Mouse (Mus musculus): Measurements from ENCODE around the gene Ginm1. TPM values are rescaled to one million over a fixed set of nuclear protein-coding genes. Genes with fewer than 3 reads are reported as not detected.

Ginm1 gene
- polyA plus RNA-seq, 1 experiment from 2014 or later = 77.2 TPM

DNA sequence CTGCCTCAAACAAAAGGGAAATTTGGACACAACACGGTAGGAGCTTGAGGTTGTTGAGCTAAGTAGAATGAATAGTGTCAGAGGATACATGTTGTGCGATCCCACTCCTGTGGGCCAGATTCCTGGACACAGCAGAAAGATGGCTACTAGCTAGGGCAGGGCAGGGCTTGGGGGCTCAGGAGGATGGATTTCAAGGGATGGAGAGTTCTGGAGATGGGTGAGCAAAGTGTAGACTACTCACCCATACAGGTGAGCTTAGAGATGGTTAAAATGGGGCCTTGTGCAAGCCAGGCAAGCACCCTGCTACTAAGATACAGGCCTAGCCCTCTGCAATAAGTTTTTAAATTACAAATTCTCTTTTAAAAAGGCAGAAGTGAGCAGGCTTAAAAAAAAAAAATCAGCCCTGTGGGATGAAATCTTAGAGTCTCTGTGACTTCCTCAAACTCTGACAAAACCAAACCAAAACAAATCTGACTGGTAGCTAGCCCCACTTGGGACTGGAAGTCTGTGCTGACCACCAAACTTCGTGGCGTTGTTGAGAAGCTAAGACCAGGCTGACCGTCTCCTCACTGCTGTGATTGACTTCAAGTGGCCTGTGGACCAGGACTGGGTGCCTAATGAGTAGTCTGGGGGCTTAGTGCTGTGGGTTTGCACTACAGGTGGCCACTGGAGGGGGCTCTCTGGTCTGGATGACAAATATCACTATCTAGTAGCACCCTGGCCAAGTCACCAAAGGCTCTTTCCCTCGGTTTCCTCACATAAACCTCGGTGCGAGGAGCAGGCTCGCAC, 40.9 kb upstream of the Ginm1 start:
- 77% methylated on average over 9 of the region's 9 CpGs for WGBS
- Histone ChIP-seq H3K36me3 (no peaks in the 10 kb centered on the region), H3K4me1 (peaks cover 12% of the 10 kb centered on the region), H3K9me3 (no peaks in the 10 kb centered on the region), H3K4me3 (no peak overlapping the region), H3K9ac (no peak overlapping the region), H3K27ac (replicated peaks) (no peak overlapping the region), H3K4me2 (no peak overlapping the region), H3K27me3 (replicated peaks) (peaks cover 12% of the 10 kb centered on the region; the same call in 1 of the 2 replicates)
- no peak for ATAC-seq (ENCODE audit: extremely low read depth, insufficient number of reproducible peaks, low FRiP score, low TSS enrichment)

DNA sequence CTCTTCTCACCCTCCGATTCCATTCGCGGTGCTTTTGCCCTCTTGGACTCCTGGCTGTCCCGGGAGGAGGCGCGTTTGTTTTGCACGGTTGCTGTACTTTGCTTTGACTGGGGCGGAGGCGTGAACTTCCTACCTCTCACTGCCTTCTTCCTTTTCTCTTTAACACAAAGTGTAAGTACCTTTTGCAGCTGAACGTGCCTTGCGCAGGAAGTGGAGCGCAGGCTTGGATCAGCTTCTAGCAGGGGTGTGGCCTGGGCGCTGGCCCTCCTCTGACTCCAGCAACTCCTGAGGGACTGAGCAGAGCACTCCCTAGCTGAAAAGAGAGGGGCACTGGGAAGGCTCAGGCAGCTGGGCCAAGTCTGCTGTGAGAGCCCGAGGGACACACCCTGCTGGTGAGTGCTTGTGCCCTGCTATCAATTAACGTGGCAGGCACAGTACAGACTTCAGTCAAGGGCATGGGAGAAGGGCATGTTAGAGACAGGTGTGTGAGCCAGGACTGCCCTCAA, 39.6 kb upstream of the Ginm1 start, which contains the start of gene Zc3h12d:
TSS of gene Zc3h12d (plus strand) at position 300 of the 506 bp plus-strand sequence.
- H3K9ac ChIP-seq = peak within 1 kb of the TSS; percentile 67
- H3K4me2 ChIP-seq = peak within 1 kb of the TSS; percentile 71
- 0 out of 2 replicates have a peak, but pooled peaks cover 3% of the 10 kb centered on the region for H3K36me3 ChIP-seq
- H3K9me3 ChIP-seq = no peaks in the 10 kb centered on the region
- peaks cover 12% of the 10 kb centered on the region; the same call in 1 of the 2 replicates for H3K27me3 ChIP-seq (replicated peaks)
- H3K27ac ChIP-seq (replicated peaks) = peak within 1 kb of the TSS; percentile 20; the same call in 1 of the 2 replicates
- WGBS = under 1% methylated on average over 15 of the region's 15 CpGs
- peaks cover 12% of the 10 kb centered on the region for H3K4me1 ChIP-seq
- H3K4me3 ChIP-seq = peak within 1 kb of the TSS; percentile 44
- no peak; the same call in 1 of the 2 replicates for ATAC-seq (ENCODE audit: extremely low read depth, insufficient number of reproducible peaks, low FRiP score, low TSS enrichment)

DNA sequence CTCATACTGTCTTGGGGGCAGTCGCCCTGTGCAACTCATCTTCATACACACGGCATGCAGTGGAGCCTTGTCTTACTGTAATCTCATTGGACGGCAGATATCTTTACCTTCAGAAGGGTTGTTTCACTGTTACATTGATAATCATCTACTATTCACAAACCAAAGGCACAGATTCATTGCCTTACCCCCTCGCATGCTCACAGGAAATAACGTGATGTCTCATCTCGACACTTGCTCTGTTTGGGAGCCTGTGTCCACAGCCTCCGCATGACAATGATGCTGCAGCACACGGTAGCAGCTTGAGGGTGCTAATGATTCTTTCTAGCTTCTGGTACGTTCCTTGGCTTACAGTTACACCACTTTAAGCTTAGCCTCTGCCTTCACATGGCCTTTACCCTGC, 33.5 kb upstream of the Ginm1 start:
- Histone ChIP-seq H3K4me3 (no peak overlapping the region), H3K27ac (replicated peaks) (no peak overlapping the region), H3K27me3 (replicated peaks) (no peaks in the 10 kb centered on the region), H3K9ac (no peak overlapping the region), H3K4me1 (no peaks in the 10 kb centered on the region), H3K36me3 (peaks cover 39% of the 10 kb centered on the region), H3K9me3 (no peaks in the 10 kb centered on the region), H3K4me2 (no peak overlapping the region)
- no peak for ATAC-seq (ENCODE audit: extremely low read depth, insufficient number of reproducible peaks, low FRiP score, low TSS enrichment)
- WGBS = 88% methylated on average over 9 of the region's 9 CpGs

DNA sequence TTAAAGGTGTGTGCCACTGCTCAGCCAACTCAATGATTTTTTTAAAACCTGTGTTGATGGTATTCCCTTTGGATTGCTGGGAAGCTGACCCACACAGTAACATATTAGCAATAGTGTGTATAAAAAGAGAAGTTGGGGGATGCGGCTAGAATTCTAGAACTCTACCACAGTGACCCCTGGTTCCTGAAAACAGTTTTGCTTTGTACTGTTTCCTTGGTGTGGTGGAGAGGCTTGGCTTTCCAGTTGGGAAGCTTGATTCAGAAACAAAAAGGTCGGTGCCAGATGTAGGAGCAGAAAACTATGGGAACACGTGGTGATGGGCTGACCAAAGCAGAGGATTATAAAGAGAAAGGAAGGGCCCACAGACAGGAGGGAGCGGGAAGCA, 32.6 kb upstream of the Ginm1 start:
- no peak overlapping the region for H3K4me2 ChIP-seq
- no peak overlapping the region for H3K27ac ChIP-seq (replicated peaks)
- no peak for ATAC-seq (ENCODE audit: extremely low read depth, insufficient number of reproducible peaks, low FRiP score, low TSS enrichment)
- H3K27me3 ChIP-seq (replicated peaks) = no peaks in the 10 kb centered on the region
- 94% methylated on average over 4 of the region's 4 CpGs for WGBS
- no peak overlapping the region for H3K4me3 ChIP-seq
- no peaks in the 10 kb centered on the region for H3K4me1 ChIP-seq
- no peak overlapping the region for H3K9ac ChIP-seq
- H3K36me3 ChIP-seq = peaks cover 46% of the 10 kb centered on the region
- H3K9me3 ChIP-seq = no peaks in the 10 kb centered on the region

DNA sequence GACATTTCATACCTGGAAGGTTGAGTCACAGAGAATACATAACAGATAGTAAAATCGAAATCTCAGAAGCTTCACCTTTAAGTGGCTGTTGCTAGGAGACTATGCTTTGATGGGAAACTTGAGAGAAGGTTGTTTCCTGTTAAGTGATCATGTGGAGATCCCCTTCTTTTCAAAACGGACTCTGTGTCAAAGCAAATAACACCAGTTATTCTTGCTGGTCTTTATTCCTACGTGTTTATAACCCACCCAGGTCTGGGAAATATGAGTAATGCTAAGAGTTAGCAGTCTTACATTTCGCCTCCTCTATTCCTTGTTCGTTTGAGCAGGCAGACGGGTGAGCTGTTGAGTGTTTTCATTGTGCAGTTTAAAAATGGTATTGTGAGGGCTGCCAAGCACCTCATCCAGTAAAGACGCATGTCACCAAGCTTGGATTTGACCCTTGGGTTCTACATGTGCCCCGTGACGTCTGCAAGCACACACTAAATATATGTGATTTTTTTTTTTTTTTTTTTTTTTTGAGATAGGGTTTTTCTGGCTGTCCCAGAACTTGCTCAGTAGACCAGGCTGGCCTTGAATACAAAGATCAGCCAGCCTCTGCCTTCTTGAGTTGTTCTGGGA, 32.1 kb upstream of the Ginm1 start:
- Histone ChIP-seq H3K4me3 (no peak overlapping the region), H3K9ac (no peak overlapping the region), H3K4me2 (no peak overlapping the region), H3K4me1 (no peaks in the 10 kb centered on the region), H3K27me3 (replicated peaks) (no peaks in the 10 kb centered on the region), H3K9me3 (no peaks in the 10 kb centered on the region), H3K36me3 (peaks cover 51% of the 10 kb centered on the region), H3K27ac (replicated peaks) (no peak overlapping the region)
- WGBS = 82% methylated on average over 9 of the region's 9 CpGs
- no peak for ATAC-seq (ENCODE audit: extremely low read depth, insufficient number of reproducible peaks, low FRiP score, low TSS enrichment)

DNA sequence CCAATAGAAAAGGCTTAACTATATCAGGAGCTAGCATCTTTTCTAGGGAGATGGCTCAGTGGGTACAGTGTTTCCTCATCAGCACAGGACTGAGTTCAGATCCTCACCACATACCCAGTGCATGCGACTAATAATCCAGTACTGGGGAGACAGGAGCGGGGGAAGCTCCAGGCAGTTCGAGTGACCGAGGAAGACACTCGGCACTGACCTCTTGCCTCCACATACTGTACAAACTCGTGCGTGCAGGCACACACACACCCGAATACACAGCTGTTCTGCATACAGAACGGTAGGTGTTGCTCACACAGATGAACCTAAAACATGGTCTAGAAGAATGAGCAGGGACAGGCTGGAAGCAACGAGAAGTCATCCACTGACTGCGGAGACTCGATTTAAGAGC, 29.4 kb upstream of the Ginm1 start:
- Histone ChIP-seq H3K4me1 (peaks cover 4% of the 10 kb centered on the region; the same call in 1 of the 2 replicates), H3K9me3 (no peaks in the 10 kb centered on the region), H3K36me3 (peaks cover 68% of the 10 kb centered on the region), H3K4me2 (no peak overlapping the region), H3K9ac (no peak overlapping the region), H3K27me3 (replicated peaks) (no peaks in the 10 kb centered on the region), H3K27ac (replicated peaks) (no peak overlapping the region), H3K4me3 (no peak overlapping the region)
- ATAC-seq (ENCODE audit: extremely low read depth, insufficient number of reproducible peaks, low FRiP score, low TSS enrichment) = no peak
- 92% methylated on average over 12 of the region's 12 CpGs for WGBS

DNA sequence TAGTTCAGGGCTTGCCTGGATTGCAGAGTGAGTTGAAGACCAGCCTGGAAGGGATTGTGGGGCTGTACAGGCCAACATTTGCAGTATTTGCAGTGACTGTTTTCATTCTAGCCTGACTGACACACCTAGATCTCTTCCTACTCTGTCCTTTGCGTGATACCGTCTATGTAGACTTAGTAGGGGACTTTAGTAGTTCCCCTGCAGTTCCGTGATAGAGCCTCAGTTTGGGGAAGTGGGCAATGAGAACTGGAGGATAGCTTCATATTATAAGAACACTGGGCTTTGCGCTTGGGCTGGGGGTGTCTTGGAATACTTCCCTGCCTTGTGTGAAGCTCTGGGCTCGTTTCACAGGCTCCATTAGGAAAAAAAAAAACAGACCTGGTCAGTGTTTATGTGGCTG, 27.5 kb upstream of the Ginm1 start:
- H3K9me3 ChIP-seq = no peaks in the 10 kb centered on the region
- H3K4me3 ChIP-seq = no peak overlapping the region
- peaks cover 10% of the 10 kb centered on the region; the same call in 1 of the 2 replicates for H3K4me1 ChIP-seq
- H3K4me2 ChIP-seq = no peak overlapping the region
- no peak overlapping the region for H3K9ac ChIP-seq
- WGBS = 86% methylated on average over 5 of the region's 5 CpGs
- peaks cover 78% of the 10 kb centered on the region for H3K36me3 ChIP-seq
- ATAC-seq (ENCODE audit: extremely low read depth, insufficient number of reproducible peaks, low FRiP score, low TSS enrichment) = no peak
- H3K27ac ChIP-seq (replicated peaks) = no peak overlapping the region
- H3K27me3 ChIP-seq (replicated peaks) = no peaks in the 10 kb centered on the region

DNA sequence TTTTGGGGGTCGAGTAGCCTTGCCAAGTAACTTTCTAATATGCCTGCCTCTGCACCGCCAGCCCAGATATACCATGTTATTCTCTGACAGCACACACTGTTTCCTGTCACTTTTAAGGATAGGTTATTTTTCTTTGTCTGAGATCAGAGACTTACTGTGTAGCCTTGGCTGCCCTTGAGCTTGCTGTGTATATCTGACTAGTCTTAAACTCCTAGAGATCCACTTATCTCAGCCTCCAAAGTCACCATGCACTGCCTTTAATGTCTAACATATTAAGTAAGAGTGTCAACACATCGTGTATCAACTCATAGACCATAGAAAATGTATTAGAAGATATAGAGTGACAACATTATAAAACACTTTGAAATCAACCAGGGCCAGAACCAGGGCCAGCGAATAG, 27.0 kb upstream of the Ginm1 start:
- Histone ChIP-seq H3K9me3 (no peaks in the 10 kb centered on the region), H3K4me3 (no peak overlapping the region), H3K27ac (replicated peaks) (no peak overlapping the region), H3K4me1 (peaks cover 10% of the 10 kb centered on the region; the same call in 1 of the 2 replicates), H3K36me3 (peaks cover 79% of the 10 kb centered on the region), H3K27me3 (replicated peaks) (no peaks in the 10 kb centered on the region), H3K4me2 (no peak overlapping the region), H3K9ac (no peak overlapping the region)
- no peak; the same call in 1 of the 2 replicates for ATAC-seq (ENCODE audit: extremely low read depth, insufficient number of reproducible peaks, low FRiP score, low TSS enrichment)
- 71% methylated on average over 4 of the region's 4 CpGs for WGBS

DNA sequence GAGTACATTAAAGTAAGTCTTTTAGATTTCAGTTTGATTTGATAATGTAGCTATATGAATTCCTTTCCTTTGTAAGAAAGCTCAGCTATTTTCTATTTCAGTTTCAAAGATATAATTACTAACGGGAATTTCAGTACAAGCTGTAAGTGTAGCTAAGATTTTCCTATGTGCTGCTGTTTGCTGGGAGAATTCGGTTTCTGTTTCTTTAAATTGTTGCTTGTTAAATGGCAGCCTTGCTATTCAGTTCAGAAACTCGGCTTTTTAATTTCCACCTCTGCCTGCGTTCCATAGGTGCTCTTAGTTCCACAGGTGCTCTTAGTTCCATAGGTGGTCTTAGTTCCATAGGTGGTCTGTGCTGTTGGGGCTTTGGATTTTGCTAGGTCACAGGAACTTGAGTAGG, 26.5 kb upstream of the Ginm1 start:
- ATAC-seq (ENCODE audit: extremely low read depth, insufficient number of reproducible peaks, low FRiP score, low TSS enrichment) = no peak
- WGBS = 90% methylated on average over 4 of the region's 4 CpGs
- Histone ChIP-seq H3K9ac (no peak overlapping the region), H3K4me1 (peaks cover 10% of the 10 kb centered on the region; the same call in 1 of the 2 replicates), H3K27ac (replicated peaks) (no peak overlapping the region), H3K27me3 (replicated peaks) (no peaks in the 10 kb centered on the region), H3K36me3 (peaks cover 82% of the 10 kb centered on the region), H3K4me3 (no peak overlapping the region), H3K4me2 (no peak overlapping the region), H3K9me3 (no peaks in the 10 kb centered on the region)

DNA sequence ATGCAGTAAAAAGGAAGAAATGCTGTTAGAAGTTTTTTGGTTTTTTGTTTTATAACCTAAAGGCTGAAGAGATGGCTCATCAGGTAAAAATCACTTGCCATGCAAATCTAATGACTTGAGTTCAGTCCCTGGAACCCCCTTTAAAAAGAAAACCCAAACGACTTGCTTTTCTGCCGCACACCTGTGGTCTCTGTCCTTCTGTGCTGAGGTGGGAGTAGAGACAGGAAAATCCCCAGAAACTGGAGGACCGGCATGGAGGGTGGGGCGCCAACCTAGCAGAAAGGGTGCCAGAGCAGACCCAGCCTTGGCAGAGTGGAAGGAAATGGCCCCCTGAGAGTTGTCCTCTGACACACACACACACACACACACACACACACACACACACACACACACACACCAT, 26.1 kb upstream of the Ginm1 start:
- Histone ChIP-seq H3K9me3 (no peaks in the 10 kb centered on the region), H3K4me1 (peaks cover 10% of the 10 kb centered on the region; the same call in 1 of the 2 replicates), H3K36me3 (peaks cover 82% of the 10 kb centered on the region), H3K4me2 (no peak overlapping the region), H3K4me3 (no peak overlapping the region), H3K27ac (replicated peaks) (no peak overlapping the region), H3K9ac (no peak overlapping the region), H3K27me3 (replicated peaks) (no peaks in the 10 kb centered on the region)
- WGBS = 93% methylated on average over 4 of the region's 4 CpGs
- ATAC-seq (ENCODE audit: extremely low read depth, insufficient number of reproducible peaks, low FRiP score, low TSS enrichment) = no peak

DNA sequence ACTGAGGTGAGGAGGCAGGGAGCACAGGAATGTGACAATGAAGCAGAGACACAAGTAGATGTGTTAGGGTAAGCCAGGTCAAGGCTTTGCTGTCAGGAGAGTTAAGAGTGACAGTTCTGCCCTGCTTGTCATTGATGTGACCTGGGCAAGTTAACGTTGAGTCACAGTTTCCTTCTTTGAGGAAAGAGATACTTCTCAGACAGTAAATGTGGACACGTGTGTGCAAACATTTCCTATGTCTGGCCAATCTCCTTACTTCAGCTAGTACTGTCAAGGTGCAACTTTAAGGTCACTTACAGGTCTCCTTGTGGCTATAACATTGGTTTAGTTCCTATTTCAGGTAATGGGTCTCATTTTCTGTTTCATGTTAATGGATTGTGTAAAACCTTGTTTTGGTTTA, 23.9 kb upstream of the Ginm1 start:
- Histone ChIP-seq H3K4me3 (no peak overlapping the region), H3K9ac (no peak overlapping the region), H3K27ac (replicated peaks) (no peak overlapping the region), H3K27me3 (replicated peaks) (no peaks in the 10 kb centered on the region), H3K9me3 (no peaks in the 10 kb centered on the region), H3K4me1 (peaks cover 10% of the 10 kb centered on the region; the same call in 1 of the 2 replicates), H3K4me2 (no peak overlapping the region), H3K36me3 (peaks cover 85% of the 10 kb centered on the region)
- WGBS = 50% methylated on average over 2 of the region's 2 CpGs
- no peak for ATAC-seq (ENCODE audit: extremely low read depth, insufficient number of reproducible peaks, low FRiP score, low TSS enrichment)
